Mouse (Mus musculus): Measurements from ENCODE around the gene Zar1l. TPM values are rescaled to one million over a fixed set of nuclear protein-coding genes. Genes with fewer than 3 reads are reported as not detected.

Gene Zar1l
- polyA plus RNA-seq (2012; rRNA removed), result not detected in 2 replicates

DNA sequence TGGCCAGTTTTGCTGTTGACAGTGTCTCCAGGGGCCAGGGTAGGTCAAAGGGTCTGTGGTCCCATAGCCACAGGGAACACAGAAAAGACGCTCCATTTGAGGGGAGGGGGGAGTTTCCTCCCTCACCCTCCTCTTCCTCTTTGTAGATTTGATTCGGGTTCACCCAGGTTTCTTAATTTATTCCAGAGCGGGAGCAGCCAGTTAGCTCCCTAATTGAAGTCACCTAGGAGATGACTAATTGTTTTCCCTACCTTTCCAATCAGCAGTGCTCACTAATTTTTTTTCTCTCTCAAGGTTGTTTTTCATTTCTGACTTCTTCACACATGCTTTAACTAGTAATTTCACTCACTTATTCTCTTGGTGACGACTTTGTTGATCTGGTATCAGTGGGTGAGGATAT lies at the start of gene Zar1l:
TSS of gene Zar1l (minus strand) at position 101 of the 400 bp plus-strand sequence.

DNA sequence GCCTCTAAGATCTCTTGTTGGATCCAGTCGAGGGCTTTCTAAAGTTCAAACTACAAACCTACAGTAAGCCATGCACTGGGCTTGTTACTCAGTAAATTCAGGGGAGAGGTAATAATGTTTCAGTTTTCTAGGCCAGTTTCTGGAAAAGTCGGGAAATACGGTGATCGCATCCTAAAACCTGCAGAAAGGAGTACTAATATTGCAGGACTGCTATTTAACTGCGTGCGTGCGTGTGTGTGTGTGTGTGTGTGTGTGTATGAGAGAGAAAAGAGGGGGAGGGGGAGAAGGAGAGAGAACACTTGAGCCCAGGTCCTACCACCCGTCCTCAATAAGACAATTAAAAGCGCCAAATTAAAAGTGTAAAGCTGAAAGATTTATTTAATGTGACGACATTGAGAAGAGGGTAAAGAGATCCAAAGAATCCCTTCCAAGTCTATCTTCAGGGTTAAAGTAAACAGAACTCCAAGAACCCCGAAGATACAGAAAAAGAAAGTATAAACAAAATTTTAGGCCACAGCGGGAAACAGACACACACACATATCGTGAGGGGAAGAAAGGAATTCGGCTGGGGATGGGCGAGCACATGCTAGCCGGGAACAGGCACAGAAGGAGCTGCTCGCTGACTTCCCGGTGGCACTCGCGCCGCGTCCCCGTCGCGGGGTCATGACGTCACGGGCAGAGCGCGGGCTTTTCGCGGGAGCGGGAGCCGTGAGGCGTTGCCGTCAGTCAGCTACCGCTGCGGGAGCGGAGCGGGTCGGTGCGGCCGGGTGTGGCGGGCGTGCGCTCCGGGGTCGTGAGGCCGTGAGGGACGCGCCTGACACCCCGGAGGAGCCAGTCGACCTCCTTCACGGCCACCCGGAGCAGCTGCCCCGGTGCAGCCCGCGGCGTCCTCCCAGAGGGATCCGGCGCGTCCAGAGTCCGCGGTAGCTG lies 4.2 kb upstream of the Zar1l start, which contains the start of gene Brca2:
TSS of gene Brca2 (plus strand) at position 694 of the 930 bp plus-strand sequence.

Other genes with a start within 250 kb of the Zar1l start
- 15.0 and 17.6 TPM in 2 replicates for gene Brca2, start 4.5 kb upstream of the Zar1l start, polyA plus RNA-seq (2012; rRNA removed)
- gene N4bp2l1, start 79.0 kb upstream of the Zar1l start, polyA plus RNA-seq (2012; rRNA removed), result 7.2 and 8.4 TPM in 2 replicates
- gene N4bp2l2, start 148.0 kb upstream of the Zar1l start, polyA plus RNA-seq (2012; rRNA removed), result 14.5 and 15.0 TPM in 2 replicates
- gene Pds5b, start 155.6 kb upstream of the Zar1l start, polyA plus RNA-seq (2012; rRNA removed), result 7.1 and 8.1 TPM in 2 replicates